Mouse (Mus musculus): Measurements from ENCODE around the gene Cpd.
"Not testable (repeated sequence)": the region's sequence is repeated elsewhere in the genome, so short reads cannot be mapped to it uniquely, and the experiment has no call there.

Cpd gene

DNA sequence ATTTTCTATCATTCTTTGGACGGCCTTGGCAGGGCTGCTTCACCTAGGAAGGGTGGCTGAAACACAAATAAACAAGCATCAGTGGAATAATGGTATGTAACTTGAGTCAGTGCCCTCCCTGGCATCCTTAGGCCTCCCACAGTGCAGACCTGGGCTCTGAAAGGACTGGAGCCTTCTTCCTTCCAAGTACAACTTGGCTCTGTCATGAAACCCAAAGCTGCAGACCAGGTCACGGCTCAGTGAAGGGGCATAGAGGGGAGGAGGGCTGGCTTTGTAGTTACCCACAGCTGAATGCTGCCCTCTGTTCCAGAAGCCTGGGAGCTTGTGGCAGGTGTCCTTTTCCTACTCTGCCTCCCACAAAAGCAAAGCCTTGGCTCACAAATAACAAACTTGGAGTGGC, 2.8 kb upstream of the Cpd start:
- in situ Hi-C loops (cut with MboI; ENCODE audit: unreplicated experiment in 2 of 2), result no loop called here

DNA sequence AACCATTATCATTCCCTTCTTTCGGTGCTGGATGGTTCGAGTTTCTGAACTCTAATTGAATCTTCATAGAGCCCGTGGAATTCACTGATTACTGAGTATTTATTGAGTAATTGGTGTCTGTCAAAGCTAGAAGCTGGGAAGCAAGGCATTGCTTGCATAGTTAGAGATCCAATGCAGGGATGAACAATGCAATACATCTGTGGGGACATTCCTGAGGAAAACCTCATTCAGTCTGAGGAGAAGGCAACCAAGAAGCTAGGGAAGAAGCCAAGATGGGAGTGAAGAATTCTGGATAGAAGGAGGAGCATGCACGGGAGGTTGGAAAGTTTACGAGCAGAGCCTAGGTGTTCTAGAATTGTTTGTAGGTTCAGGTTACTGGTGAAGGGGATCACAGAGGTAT, 1.3 kb upstream of the Cpd start:
- in situ Hi-C loops (cut with MboI; ENCODE audit: unreplicated experiment in 2 of 2), result no loop called here

DNA sequence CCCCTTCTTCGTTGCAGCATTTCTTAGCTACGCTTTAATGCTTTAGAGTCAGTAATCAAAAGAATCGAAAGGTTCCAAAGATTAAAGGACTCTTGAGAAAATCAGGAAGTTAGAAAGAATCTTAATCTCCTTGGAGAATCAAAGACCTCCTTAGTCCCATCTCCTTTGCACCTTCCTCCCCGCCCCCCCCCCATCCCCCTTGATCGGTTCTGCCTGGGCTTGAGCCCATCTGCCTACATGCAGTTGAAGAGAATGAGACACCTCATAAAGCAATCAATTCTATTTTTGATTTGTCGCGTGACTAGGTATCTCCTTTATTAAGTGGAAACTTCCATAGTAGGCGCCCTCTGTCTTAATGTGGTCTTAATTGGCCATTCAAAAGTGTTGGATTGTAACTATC, 536 bp upstream of the Cpd start:
- in situ Hi-C loops (cut with MboI; ENCODE audit: unreplicated experiment in 2 of 2), result no loop called here

DNA sequence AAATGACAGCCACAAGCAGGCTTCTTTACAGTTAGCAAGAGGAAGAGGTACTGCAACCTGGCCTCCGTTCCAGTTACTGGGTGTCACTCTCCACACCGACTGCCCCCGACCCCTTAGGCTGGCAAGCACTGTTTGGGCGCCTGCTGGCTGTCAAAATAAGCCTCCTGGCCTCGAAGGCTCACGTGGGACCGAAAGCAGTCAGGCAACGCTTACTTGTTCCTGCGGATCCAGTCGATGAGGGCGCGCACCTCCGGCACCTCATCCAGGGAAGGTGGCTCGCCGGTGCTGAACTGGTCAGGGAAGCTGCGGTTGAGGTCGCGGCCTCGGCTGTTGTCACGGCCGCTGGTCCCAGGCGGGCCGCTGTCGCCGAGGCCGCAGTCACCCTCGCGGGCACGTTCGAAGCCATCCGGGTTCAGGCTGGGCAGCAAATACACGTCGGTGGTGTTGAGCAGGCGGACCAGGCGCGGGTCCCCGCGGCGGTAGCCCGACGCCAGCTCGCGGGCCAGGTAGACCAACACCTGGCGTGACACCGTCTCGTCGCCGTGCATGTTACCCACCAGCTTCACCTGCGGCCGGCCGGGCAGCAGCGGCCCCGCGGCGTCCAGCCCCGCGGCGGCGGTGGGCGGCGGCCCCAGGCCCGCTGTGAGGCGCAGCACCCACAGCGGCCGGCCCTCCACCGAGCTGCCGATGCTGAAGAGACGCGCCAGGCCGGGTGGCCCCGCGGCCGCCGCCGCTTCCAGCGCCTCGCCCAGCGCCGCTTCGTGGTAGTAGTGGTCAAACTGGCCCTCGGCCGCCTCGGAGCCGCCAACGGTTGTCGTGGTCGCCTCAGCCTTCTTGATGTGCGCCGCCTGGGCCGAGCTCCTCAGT, 574 bp downstream of the Cpd start:
- in situ Hi-C loops (cut with MboI; ENCODE audit: unreplicated experiment in 2 of 2), result no loop called here

DNA sequence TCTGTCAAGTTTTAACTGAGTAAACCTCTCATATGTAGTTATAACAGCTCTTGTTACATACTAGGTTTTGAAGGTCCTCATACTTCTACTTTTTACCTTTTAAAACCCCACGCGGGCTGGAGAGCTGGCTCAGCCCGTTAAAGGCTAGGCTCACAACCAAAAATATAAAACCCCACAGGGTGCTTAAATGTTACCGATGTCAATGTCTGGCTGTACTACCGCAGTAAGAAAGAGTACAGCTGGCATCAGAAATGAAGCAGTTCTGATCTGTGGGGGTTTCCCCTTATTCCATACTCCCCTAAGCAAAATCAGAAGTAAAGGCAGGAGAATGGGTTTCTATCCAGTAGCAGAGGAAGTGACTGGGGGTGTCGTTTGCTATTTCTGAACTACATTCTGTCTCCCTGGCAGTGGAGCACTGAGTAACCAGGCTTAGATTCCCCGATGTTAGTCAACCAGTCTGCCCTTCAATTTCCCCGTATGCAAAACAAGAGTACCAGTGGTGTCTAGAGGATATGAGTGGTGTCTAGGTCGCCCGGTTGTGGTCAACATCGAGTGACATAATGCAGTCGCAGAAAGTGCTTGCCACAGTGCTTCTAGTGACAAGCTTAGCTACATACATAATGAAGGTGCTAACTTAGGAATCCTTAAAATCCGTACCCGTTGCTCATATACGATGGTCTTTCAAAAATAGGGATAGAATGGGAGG, 1.4 kb downstream of the Cpd start:
- in situ Hi-C loops (cut with MboI; ENCODE audit: unreplicated experiment in 2 of 2), result no loop called here

DNA sequence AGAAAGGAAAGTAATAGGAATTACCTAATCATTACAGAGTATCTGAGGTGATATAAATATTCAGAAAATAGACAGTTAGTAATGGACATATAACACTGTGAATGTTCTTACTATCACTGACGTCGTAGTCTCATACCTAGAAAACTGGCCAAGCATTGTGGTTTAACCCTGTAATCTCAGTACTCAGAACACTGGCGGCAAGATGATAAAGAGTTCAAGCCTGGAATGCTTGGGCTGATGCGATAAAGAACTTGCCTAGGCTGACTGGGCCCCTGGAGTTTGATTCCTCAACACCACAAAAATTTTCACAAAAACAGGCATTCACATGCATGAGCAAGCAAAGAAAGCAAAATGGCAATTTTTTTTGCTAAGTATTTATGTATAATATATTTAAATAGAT, 8.2 kb downstream of the Cpd start:
- in situ Hi-C loops (cut with MboI; ENCODE audit: unreplicated experiment in 2 of 2), result no loop called here

DNA sequence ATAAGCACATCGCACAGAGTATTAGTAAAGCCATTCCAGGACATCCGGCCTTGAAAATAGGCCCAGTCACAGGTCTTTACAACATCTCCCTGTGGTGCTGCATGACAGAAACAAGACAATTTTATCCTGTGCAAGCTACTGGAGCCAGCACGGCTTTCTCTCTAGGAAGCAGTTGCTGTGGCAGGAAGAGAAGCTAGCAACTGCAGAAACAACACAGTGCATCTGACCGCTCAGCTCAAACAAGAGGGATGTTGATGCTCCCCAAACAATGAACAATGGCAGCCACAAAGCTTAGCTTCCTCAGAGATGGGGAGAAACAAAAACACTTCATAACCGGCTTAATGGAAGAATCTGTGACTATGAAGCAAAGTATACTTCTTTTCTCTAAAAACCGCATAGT, 10.5 kb downstream of the Cpd start:
- in situ Hi-C loops (cut with MboI; ENCODE audit: unreplicated experiment in 2 of 2), result no loop called here

DNA sequence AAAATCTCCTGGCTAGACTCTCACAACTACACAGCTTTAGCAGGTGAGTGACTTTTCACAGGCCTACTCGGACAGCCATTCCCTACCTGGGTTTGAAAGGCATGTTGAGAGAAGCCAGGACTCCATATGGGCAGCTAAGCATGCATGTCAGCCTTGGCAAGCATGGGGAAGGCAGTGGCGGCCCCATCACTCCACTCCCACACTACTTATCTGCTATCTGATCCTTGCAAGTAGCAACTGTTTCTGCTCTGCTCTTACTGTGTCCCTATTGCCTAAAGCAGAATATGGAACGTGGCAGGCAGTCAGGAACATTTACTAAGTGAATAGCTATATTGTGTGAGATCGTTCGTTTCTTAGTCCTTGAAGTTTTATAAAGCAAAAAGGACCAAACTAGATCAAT, 10.9 kb downstream of the Cpd start:
- in situ Hi-C loops (cut with MboI; ENCODE audit: unreplicated experiment in 2 of 2), result no loop called here

DNA sequence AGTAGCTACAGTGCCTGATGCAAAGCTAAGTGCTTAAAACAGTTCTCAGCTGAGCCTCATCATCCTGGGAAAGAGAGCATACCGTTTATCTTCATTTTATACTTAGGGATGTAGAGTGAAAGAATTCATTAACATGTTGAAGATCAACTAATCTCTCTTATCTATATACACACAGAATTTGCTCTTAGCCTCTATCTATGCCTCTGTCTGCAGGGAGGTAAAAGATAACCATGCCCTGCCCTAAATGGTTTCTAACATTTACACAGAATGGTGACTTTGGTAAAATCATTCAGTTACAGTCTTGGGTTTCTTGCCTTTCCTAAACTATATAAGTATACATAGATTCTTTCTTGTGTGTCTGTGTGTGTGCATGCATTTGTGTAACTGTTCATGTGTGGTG, 12.2 kb downstream of the Cpd start:
- in situ Hi-C loops (cut with MboI; ENCODE audit: unreplicated experiment in 2 of 2), result no loop called here

DNA sequence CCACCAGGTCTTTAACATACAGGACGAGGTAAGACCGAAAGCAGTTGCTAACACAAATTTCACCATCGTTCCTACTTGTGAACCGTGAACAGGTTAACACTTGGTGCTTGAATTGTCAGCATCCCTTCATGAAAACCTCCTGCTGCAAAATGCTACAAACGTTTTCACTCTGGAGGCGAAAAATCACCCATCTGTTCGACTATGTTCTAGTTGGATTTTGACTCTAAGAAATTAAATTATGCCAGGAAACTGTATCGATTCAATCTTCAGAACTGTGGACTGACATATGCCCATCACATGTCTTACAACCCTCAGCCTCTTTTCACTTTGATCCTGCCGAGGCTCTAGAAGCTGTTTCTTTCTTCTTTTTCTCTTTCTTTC, 21.9 kb downstream of the Cpd start:
- in situ Hi-C loops (cut with MboI; ENCODE audit: unreplicated experiment in 2 of 2), result no loop called here

DNA sequence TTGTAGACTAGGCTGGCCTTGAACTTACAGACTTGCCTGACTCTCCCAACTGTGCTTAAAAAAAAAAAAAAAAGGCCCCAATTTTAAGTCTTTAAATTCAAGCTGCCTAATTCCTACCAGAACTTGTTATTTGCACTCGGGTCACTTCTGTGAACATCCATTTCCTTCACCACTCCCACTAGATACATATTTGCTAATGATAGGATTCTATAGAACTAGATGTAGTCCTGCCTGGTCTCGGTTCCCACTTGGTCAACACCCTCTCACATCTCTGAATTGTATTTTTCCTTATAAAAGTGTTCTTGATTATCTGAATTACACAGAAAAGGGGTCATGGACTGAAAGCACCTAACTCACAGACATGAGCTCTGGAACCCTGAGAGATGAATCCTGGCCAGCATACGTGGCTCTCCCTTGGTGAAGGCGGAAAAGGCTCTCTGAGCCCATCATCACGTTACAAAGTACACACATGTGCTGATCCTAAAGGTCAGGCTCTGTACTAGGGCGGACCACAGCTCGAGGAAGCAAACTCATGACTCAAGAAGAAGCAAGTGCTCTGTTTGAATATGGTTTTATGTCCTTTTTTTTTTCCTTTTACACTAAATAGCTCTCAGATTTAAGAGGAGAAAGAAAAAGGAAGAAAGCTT, 22.5 kb downstream of the Cpd start:
- in situ Hi-C loops (cut with MboI; ENCODE audit: unreplicated experiment in 2 of 2), result no loop called here

DNA sequence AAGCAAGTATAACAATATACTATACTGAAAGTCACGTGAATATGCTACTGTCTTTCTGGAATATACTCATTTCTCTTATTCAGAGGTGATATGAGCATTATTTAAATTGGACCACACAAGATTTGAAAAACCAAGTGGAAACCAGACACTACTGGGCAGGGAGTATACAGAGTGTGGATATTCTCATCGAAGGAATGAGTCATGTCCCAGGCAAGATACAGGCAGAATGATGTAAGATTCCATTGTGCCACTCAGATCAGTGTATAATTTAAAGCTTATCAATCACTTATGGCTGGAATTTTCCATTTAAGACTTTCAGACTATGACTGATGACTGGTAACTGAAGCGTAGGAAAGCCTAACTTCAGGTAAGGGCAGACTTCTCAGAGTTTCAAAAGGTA, 23.2 kb downstream of the Cpd start:
- in situ Hi-C loops (cut with MboI; ENCODE audit: unreplicated experiment in 2 of 2), result no loop called here

DNA sequence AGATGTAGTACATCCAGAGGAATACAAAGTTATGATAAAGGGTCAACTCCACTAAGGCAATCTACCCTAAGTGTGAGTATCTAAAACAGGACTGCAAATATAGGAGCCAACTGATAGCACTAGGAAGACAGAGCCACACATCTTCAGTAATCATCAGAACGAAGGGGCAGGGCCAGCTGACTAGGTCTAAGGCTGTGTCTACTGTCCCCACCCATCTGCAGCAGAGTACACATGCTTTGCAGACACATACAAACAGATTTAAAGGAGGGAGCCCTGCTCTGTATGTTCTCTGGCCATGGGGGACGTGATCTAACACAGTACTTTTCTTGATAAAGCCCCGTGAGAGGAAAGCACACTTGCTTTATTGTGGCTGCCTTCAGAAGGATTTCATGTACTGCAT, 25.5 kb downstream of the Cpd start:
- in situ Hi-C loops (cut with MboI; ENCODE audit: unreplicated experiment in 2 of 2), result no loop called here

DNA sequence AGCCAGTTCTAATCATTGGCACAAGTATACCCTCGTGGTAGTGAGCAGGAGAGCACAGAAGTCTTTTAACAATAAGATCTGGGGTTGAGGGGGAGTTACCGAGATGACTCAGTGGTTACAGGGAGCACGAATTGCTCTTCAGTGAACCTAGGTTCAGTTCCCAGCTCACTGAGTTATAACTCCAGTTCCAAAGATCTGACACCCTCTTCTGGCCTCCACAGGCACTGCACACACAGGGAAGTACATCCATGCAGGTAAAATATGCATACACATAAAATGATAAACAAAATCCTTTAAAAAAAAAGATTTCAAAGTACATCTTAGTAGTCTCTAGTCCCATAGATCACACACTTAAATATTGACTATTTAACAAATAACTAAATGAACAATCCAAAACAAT, 29.2 kb downstream of the Cpd start:
- in situ Hi-C loops (cut with MboI; ENCODE audit: unreplicated experiment in 2 of 2), result no loop called here

DNA sequence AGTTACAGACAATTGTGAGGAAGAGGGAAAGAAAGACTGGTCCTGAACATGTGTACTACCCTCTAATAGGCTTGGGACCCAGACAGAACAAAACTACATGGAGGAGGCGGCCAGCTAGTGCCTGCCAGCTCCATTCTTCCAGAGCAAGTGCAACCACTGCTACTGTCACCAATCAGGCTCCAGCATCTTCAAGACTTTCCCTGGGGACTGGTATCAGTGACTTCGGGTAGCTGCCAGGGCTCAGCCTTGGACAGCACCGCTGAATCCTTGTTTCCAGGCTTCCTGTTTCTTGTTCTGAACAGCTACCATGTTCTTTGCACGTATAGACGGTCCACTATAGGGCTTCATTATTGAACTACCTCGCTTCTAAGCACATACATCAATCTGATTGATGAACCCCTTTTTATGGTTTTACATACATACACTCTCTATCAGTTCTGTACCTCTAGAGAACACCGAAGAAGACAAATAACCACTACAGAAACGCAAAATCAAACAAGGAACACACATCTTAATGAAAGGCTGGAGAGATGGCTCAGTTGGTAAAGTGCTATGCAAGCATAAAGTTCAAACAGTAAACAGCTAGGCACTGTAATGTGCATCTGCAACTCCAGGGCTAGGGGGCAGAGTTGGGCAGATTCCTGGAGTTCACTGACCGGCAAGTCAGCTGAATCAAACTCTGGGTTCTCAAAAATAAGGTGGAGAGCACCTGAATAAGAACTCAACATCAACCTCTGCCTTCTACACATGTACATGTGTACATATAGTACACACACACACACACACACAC, 35.9 kb downstream of the Cpd start:
- in situ Hi-C loops (cut with MboI; ENCODE audit: unreplicated experiment in 2 of 2), result no loop called here

DNA sequence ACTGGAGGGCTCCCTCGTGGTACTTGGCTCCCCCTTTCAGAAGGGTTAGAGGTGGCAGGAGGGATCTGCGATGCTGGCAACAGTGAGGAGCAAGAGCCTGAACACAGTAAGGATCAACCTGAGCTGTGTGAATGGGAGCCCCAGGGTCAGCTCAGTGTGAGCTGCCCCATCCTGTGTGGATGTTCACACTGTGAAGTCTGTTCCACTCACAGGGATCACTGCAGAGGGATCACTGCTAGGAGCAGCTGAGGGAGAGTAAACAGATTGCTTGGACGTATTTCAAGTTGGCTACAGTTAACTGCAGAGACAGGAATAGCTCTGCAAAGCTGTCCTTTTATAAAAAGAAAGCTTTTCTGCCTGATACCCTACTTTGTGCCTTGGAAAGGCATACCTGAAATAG, 37.4 kb downstream of the Cpd start:
- in situ Hi-C loops (cut with MboI; ENCODE audit: unreplicated experiment in 2 of 2), result no loop called here

DNA sequence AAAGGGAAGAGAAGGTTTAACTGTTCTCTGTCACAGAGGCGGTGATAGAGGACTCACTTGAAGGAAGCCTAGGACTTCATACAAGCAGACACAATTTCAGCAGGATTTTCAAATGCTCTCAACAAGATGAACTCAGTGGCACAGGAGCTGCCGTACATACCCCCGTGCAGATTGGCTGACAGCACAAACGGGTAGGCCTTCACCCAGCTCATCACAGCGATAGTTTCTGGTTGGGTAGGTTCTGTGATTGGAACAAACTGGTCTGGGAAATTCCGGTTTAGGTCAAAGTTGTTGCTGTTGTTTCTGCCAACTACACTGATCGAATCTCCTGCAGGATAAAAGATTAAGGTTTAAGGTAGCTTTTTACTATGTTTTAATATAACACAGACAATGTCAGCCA, 38.3 kb downstream of the Cpd start:
- in situ Hi-C loops (cut with MboI; ENCODE audit: unreplicated experiment in 2 of 2), result no loop called here

DNA sequence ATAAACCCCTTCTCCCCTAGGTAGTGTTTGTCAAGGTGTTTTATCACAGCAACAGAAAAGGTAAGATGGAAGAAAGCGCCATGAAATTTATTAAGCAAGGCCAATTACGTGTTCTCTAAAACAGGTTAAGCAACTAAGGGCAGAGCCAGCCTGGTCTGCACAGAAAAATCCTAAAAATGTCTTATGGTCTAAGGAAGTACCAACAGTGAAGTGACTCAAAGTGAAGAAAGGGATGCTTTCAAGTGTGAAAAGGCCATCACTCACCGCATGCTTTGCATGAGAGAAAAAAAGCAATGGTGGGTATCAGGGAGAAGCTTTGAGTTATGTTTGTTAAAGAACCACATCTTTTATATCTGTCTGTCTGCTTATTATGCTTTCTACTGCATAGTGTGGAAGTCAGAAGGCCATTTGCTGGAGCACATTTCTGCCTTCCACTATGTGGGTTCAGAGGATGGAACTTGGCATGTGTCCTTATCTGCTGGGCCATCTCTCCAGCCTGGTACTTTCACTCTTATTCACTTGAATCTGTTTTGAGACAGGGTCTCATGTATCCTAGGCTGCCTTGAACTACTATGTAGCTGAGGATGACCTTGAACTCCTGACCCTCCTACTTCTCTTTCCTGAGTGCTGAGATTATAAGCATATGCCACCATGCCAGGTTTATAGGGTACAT, 39.7 kb downstream of the Cpd start:
- in situ Hi-C loops (cut with MboI; ENCODE audit: unreplicated experiment in 2 of 2), result no loop called here

DNA sequence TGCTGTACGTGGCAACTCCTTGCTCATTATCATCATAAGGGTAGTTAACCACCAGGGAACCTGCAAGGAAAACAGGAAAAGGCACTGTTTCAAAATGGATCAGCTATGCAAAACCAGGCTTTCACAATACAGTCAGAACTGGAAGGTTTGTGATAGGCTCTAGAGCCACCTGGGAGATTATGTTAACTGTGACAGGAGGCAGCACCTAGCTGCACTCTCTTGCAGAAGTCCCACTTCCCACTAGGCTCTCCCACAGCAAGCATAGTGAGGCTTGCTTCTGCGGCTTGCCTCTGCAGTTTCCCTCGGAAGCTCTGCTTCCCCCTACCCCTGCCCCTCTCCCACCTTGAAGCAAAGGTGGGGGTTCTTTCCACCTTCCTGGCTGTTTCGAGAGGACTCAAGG, 40.8 kb downstream of the Cpd start:
- in situ Hi-C loops (cut with MboI; ENCODE audit: unreplicated experiment in 2 of 2), result no loop called here

DNA sequence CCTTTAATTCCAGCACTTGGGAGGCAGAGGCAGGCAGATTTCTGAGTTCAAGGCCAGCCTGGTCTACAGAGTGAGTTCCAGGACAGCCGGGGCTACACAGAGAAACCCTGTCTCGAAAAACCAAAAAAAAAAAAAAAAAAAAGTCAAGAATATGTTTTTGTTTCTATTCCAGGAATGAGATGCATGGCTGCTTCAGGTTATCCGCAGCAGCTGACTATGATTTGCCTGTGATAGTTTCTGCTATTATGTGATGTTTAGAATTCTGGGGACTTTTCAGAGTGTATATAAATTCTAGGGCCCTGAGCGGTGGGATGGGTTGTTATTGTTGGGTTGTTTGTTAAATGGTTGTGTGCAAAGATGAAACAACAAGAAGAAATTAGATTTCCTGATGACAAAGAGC, 41.7 kb downstream of the Cpd start:
- in situ Hi-C loops (cut with MboI; ENCODE audit: unreplicated experiment in 2 of 2), result not testable (repeated sequence)

DNA sequence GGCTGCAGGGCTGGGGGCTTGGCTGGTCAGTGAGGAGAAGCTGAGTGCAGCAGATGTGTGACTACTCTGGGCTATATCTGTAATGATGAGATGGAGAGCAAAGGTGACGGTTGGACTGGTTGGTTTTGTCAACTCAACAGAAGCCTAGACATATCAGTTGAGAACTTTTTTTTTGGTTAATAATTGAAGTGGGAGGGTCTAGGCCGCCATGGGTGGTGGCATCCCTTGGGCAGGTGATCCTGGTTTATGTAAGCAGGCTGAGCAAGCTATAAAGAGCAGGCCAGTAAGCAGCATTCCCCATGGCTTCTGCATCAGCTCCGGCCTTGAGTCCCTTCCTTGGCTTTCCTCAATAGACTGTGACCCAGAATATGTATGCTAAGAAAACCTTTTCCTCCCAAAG, 43.6 kb downstream of the Cpd start:
- in situ Hi-C loops (cut with MboI; ENCODE audit: unreplicated experiment in 2 of 2), result no loop called here

Measured in v-Abl transformed pro-B cells (cell line).